Mouse (Mus musculus) testis, postnatal 10 days (tissue): ENCODE measurements around the gene Mobp.
"Not testable (repeated sequence)": the region's sequence is repeated elsewhere in the genome, so short reads cannot be mapped to it uniquely, and the experiment has no call there.

Experiments
- DNase-seq: peaks from one replicate; pipeline ENCODE4 v3.0.0; 2021; ENCODE audit warnings: low spot score

Mobp gene

DNA sequence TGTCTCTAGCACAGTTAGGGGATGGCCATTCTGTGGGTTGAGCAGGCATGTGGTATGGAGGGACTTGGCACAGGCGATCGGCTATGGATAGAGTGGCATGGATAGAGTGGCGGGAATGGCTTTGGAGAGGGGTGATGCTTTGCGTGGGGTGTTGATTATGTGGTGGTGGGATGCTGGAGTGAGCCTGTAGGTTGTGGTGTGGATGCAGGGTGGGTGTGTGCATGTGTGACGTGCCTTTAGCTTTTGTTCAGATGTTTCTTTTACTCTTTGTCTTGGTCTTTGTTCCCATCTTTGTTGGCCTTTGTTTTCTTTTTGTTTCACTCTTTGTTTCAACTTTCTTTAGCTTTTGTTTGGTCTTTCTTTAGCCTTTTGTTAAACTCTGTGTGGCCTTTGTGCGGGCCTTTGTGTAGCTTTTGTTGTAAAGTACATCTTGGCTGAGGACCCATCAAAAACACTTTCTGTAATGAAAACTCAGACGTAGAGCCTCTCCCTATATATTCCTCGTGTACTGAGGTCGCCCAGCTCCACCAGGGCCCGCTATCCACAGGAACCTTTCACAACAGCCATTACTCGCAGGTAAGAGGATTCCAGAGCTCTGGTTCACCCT lies at the start of gene Mobp:
Gene Mobp, plus strand, starts transcription at position 486 of the 607 bp plus-strand sequence.
- DNase-seq = no peak

DNA sequence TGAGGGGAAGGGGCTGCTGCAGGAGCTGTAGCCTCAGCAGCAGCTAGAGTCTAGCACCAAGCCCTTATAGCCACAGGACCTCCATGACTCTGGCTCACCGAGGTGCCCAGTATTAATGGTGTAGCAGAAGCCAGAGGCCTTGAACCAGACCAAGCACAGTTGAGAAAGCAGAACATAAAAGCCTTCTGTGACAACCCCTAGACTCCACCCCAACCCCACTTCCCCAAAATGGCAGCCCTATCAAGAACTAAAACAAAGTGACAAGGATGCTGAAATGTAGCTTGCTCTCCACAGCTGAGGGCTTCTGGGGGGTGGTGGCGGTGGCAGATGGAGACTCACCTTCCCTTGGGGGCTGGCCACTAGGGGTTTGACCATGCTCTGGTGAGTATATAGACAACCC lies 48.3 kb upstream of the Mobp start:
- no peak for DNase-seq

DNA sequence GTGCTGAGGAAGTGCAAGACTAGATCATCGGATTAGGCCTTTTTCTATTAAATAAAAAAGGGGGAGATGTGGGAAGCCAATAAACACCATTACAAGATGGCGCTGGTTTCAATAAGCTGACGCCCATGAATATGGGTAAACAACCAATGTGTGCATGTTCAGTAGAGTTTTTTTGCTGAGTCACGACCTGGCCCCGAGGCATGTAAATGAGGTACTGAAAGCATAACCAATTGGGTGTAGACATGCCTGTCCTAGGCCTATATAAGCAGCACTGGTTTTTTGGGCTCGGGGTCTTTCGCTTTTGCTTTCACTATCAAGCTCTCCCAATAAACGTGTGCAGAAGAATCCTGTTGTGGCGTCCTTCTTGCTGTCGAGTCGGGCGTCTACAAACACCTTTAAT lies 40.6 kb upstream of the Mobp start:
- DNase-seq = not testable (repeated sequence)

DNA sequence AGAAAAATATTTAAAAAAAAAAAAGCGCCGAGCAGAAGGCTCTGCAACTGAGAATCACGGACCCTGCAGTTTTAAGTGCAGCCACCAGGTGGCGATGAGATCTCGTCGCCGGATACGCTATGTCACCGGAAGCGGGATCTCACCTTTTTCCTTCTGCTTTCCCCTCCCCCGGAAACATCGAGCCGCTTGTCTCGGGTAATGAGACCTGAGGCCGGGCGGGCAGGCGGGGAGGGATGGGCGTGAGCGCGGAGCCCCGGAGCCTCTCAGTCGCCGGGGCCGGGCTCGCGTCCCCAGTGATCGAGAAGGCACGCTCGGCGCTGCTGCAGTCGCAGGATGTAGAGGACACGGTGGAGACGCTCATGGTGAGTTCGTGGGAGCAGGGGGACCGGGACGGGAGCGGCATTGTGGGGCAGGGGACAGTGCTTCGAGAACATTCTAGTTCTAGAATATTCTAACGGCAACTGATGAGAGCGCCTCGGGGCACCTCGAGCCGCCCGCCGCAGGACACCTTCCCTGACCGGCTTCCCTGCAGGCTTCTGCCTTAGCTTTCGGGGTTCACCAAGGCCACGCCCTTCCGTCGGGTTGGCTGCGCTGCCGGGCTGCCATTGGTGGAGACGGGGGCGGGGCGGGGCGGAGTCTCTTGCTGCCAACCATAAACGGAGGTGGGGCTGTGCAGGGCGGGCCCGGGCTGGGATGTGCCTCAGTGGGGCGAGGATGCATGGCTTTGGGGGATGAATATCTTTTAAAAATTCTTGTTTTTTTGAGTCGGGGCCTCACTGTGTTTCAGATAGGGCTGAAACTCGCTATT lies 39.1 kb upstream of the Mobp start, which contains the start of gene Slc25a38:
Gene Slc25a38, plus strand, starts transcription at position 164 of the 808 bp plus-strand sequence.
- peak; percentile 99 for DNase-seq

DNA sequence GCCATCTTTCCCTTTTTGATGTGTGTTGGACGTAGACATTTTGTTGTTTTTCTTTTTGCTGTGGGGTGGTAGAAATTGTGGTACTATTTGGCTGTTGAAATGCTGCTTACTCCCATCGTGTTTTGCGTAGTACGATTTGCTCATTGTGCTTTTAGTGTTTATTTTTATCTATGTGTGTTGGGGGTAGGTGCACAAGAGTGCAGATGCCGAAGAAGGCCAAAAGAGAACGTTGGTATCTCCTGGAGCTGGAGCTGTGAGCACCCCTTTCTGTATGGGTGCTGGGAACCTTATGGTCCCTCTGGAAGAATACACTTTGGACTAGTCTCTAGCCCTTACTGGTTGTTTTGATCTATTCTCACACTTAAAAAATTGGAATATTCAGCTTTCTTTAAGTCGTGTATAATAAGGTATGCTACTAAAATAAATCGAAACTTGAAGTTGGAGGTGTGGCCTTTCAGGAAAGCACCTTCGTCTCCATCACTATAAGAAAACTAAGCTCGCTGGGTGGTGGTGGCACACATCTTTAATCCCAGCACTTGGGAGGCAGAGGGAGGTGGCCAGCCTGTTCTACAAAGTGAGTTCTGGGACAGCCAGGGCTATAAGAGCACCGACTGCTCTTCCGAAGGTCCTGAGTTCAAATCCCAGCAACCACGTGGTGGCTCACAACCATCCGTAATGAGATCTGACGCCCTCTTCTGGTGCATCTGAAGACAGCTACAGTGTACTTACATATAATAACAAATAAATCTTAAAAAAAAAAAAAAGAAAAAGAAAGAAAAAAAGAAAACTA lies 38.2 kb upstream of the Mobp start:
- DNase-seq = peak; percentile 32

DNA sequence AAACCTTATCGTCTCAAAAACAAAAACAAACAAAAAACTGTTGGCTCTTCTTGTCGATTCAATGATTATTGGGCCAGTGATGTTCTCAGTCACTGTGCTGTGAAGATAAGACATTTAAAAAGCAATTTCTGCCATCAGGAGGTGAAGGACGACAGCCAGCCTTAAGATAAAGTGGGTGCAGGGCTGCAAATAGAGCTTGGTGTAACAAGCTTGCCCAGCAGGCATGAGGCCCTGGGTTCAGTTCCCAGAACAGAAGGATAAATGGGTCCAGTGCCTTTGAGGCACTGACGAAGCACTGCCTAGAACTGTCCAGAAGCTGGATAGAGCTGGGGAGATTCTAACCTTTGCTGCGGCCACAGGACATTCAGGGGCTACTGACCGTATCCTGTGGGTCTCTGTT lies 37.0 kb upstream of the Mobp start:
- DNase-seq = no peak

DNA sequence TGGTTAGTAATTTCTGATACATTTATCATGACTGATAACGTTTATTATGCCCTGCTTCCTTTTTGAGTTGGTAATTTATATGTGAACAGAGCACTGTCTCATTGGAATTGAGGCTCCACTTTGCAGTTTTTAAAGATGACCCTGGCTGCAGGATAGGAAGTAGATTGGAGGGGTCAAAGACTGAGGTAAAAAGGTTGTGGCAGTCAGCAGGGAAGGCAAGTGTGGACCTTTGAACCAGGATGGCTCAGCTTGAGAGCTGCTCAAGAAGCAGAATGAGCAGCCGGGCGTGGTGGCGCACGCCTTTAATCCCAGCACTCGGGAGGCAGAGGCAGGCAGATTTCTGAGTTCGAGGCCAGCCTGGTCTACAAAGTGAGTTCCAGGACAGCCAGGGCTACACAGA lies 36.1 kb upstream of the Mobp start:
- no peak for DNase-seq

DNA sequence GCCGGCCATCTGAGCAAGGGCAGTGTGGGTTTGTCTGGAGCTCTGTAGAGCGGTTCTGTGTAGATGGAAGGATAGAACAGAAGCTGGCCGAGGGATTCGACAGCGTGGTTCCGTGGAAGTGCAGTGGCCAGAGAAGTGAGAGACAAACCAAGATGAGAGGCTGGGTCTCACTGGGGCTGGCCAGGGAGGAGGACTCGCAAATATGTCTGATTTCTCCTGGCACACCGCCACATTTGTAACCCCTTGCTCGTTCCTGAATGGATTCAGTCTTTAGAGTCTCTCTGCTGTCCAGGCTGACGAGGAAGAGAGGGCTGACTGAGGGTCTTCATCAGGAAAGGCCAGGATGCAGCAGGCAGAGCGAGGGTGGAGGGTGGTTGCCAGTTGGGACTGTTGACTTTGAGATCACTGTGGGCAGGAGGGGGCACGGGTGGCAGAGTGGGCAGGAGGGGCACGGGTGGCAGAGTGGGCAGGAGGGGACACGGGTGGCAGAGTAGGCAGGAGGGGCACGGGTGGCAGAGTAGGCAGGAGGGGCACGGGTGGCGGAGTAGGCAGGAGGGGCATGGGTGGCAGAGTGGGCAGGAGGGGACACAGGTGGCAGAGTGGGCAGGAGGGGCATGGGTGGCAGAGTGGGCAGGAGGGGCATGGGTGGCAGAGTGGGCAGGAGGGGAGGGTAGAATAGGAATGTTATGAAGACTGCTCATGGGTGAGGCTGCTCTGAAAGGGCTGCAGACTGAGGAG lies 35.3 kb upstream of the Mobp start:
- DNase-seq = peak; percentile 55

DNA sequence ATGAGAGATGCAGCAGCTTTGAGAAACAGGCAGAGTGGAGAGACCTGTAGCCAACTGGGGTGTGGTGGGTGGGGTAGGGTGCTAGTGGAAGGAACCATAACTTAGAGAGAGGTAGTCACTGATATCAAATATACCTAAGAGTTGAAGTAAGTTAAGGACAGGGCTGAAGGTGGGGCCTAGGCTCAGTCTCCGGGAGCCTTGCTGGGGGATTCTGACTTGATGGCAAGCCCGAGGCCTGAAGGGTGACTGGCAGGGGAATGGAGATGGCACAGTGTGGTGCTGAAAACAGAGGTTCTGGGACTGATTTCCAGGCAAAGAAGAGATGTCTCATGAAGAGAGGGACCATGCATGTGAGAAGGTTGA lies 34.7 kb upstream of the Mobp start:
- DNase-seq = no peak

DNA sequence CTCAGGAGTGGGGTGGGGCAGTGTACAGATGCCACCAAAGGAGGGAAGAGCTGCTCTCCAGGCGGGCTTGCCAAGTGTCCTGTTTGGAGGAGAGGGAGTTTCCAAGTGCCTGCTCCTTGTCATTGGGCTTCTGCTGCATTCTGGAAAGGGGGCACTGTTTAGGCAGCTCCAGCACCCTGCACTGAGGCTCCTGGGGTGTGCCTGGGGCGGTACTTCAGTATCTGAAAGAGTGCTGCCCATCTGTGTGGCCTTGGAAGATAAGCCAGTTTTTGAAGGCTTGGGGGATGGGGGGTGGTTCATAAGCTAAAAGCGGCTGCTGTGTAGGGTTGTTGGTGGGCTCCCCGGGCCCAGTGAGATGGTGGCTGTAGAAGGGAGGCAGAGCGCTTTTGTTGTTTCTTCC lies 33.9 kb upstream of the Mobp start:
- DNase-seq = peak; percentile 37

DNA sequence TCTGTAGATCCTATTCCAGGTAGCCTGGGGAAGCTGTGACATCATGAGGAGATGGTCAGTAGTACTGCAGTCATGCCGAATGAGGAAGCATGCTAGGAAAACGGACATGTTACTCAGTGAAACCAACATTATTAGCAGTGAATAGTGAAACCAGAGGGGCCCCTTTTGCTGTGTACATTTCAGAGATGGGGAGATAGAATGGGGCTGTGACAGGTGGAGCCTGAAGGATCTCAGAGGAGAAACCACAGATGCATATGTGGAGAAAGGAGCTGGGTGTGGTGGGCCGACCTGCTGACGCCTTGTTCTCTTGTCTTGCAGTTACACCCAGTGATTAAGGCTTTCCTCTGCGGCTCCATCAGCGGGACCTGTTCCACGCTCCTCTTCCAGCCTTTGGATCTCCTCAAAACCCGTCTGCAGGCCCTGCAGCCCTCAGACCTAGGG lies 33.3 kb upstream of the Mobp start:
- DNase-seq = no peak

DNA sequence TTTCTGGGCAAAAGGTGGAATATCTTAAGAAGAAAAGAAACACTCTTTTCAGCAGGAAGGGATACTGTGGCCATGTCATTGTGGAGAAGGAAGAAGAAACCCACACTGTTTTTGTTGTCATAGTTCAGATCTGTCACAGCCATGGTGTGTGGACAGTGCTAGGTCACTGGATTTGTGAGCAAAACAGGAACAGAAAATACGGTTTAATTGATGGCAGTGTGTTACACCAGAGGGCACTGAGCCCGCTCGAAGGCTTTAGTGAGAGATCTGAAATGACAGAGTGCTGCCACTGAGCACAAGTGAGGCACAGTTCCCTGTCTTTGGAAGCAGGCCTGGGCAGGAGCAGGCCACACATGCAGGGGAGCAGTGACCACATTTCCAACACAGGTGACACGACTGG lies 31.3 kb upstream of the Mobp start:
- peak; percentile 36 for DNase-seq

DNA sequence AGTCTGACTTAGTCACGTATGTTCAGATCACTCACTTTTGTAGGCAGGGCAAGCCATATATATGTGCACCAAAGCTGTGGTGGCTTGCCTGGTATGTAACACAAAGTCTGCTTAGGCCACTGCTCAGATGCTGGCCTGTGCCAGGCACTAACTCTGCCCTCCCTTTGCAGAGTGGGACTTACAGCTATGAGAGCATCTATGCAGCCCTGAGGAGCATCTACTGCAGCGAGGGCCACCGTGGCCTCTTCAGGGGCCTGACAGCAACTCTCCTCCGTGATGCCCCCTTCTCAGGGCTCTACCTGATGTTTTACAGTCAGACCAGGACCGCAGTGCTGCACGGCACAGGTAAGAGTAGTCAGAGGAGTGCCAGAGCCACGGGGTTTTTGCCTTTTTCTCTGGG lies 29.0 kb upstream of the Mobp start:
- DNase-seq = no peak

DNA sequence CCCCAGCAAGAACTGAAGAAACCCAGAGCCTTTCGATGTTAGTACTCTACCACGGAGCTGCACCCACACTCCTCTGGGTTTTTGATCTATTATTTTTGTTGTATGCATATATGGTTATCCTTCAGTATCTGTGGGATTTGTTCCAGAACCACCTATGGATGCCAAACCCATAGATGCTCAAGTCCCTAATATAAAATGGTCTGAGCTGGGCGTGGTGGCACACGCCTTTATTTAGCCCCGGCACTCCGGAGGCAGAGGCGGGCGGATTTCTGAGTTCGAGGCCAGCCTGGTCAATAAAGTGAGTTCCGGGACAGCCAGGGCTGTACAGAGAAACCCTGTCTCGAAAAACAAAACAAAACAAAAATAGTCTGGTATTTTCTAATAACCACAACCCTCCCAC lies 22.6 kb upstream of the Mobp start:
- no peak for DNase-seq

DNA sequence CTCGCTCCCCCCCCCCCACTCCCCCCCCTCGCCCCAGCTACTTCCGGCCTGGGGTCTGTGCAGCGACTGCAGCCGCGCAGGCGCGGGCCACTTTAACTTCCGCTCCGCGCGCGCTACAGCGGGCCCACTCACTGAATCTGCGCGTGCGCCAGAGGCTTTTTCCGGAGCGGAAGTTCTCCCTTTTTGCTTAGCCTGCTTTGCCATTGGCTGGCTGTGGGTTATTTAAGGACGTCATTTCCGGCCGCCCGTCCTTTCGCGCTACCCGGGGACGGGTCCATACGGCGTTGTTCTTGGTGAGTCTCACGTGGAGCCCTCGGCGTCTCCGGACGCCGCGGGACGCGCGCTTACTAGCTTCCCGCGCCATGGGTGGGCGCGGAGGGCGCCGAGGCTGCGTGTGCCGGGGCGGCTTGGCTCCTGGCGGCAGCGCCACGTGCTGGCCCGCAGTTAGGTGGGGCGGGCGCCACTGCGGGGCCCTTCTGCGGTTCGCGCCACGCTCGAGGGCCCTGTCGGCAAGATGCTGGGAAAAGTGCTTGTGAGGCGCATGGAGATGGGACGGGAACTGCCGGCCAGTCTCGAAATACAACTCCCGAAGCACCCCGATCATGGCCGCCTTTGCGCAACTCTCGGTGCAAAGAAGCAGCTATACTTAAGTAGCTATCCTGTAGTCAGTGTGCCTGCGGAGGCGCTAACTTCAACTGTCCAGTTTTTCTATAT lies 21.8 kb upstream of the Mobp start, which contains the start of gene Rpsa:
Gene Rpsa, plus strand, starts transcription at position 152 of the 714 bp plus-strand sequence.
- peak; percentile 96 for DNase-seq

DNA sequence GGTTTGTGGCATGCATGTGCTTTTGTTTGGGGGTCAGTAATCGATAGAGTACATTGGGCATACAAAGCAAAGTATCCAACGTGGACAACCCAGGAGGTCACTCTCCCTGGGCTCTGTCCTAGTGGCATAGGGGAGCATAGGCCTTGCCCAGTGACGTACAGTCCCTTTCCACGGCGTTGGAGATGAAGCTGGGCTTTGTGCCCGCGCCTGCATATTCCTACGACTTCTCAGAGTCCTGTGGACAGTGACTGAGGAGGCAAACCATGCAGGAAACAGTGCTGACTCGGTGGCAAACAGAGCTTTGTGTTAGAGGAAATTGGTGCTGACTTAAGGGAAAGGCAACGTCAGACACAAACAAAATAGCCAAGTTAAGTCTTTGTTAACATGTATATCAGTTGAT lies 20.2 kb upstream of the Mobp start:
- DNase-seq = no peak

DNA sequence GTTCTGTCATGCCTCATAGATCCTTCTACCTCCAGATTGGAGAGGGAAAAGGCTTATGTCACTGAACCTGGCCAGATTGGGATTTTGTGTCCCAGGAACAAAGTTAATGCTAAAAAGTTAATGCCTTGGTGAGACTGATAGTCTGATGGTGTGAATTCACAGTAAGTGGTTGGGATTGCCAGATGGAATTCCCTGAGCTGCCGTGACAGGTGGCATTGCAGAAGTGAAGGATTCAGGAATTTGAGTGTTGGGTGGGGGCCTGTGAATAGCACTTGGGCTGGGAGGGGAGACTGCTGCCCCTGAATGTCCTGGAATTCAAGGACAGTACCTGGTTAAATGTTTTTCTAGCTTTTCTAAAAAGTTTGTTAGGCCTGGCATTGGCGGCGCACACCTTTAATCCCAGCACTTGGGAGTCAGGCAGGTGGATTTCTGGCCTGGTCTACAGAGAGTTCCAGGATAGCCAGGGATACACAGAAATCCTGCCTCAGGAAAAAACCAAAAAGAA lies 17.7 kb upstream of the Mobp start:
- DNase-seq = no peak

DNA sequence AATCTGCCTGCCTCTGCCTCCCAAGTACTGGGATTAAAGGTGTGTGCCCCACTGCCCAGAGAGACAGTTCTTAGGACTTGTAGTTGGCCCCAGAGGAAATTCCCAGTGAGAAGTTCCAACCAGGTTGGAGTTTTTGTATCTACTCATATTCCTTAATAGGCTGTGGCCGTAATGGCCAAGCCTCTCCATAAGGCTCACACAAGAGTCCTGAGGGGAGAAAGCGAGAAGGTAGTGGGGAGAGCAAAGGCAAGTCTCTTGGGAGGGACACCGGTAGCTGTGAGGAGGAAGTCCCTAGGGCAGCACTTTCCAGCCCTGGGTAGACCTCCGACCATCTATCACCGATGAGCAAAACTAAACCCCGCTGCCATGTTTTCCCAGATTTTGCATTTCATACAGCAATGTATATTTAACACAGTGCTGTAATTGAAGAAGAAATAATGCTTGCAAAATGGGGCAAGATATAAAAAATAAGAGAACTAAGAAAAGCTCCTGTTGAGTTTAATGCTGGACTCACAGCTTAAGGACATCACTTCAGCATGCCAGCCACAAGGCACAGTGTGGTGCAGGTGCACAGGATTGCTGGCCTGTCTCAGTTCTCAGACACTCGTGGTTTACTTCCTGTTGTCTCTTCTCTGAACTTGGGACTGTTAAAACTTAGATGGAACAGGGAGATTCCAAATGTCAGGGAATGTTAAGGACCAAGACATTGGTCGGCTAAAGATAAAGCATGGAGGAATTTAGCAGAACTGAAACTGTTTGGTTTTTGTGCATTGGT lies 16.3 kb upstream of the Mobp start:
- DNase-seq = no peak

DNA sequence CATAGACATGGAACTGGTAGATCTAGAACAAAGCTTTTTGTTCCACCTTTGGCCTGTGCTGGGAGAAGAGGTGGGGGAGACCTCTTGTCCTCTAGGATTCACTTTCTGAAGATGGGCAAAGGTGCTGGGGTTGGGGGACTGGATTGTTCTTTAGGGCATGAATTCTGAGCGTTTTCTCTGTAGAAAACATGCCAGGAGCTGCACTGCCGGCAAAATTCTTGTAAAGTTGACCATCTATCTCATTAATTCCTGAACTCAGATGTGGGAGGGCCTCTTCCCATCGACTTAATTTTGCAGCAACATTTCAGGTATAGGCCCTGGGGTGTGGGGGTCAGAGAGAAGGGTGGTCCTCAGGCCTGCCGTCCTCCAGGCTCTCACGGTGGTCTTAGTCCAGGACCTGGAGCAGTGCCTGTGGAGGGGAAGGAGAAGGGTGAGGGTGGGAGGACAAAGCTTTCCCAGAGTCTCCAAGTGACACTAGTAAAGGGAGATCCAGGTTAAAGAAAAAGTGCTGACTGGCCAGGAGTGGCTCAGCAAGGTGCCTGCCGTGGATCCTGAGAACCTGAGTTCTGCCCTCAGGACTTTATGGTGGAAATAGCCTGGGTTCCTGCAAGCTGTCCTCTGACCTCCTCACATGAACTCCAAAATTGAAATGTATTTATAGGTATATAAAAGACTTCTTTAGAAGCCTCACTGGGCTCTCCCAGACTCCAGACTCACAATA lies 15.6 kb upstream of the Mobp start:
- DNase-seq = no peak
